Comparison of ENCODE assay signal across 32 mouse cellular contexts in genomic region chr16:26988188-26988587, GRCm38 (mm10). TPM values are rescaled to one million over a fixed set of nuclear protein-coding genes. Genes with fewer than 3 reads are reported as not detected.
"Had no signal": no experiment of that assay in that cellular context is flagged by ENCODE, and none has a peak within 500 bp of the region (broad histone marks: within the 10 kb centered on the region; RNA-seq: fewer than 3 reads in every experiment).

No protein-coding gene starts in this region.

- H3K4me1 ChIP-seq: embryonic facial prominence, embryonic 12.5 days; embryonic facial prominence, embryonic 15.5 days; forebrain, embryonic 12.5 days; forebrain, embryonic 13.5 days; heart, embryonic 10.5 days had no signal

- H3K9ac ChIP-seq: embryonic facial prominence, embryonic 12.5 days; embryonic facial prominence, embryonic 13.5 days; embryonic facial prominence, embryonic 15.5 days; forebrain, embryonic 12.5 days; forebrain, embryonic 13.5 days; forebrain, embryonic 15.5 days; forebrain, postnatal 0 days had no signal

- H3K27me3 ChIP-seq: embryonic facial prominence, embryonic 12.5 days; embryonic facial prominence, embryonic 13.5 days; embryonic facial prominence, embryonic 15.5 days; forebrain, embryonic 13.5 days; forebrain, embryonic 15.5 days had no signal

- DNase-seq: cerebellum, postnatal 10 days; cerebellum, postnatal 14 days; cerebellum, postnatal 25 days; cerebellum, postnatal 36 days; embryo, embryonic 11 days; forebrain, postnatal 0 days; gastrocnemius, adult 2 months; gastrocnemius, postnatal 10 days; gastrocnemius, postnatal 14 days; gastrocnemius, postnatal 25 days; gastrocnemius, postnatal 36 days; heart, adult 11 months; heart, adult 18-20 months; heart, adult 2 months had no signal

- H3K27ac ChIP-seq: embryonic facial prominence, embryonic 10.5 days; embryonic facial prominence, embryonic 12.5 days; embryonic facial prominence, embryonic 13.5 days; embryonic facial prominence, embryonic 15.5 days; forebrain, embryonic 10.5 days; forebrain, embryonic 12.5 days; forebrain, embryonic 13.5 days; forebrain, embryonic 15.5 days; gastrocnemius, adult 2 months; heart, adult 2 months; heart, embryonic 10.5 days had no signal

- H3K36me3 ChIP-seq: embryonic facial prominence, embryonic 10.5 days; embryonic facial prominence, embryonic 12.5 days; embryonic facial prominence, embryonic 13.5 days; embryonic facial prominence, embryonic 15.5 days; forebrain, embryonic 10.5 days; forebrain, embryonic 12.5 days; forebrain, embryonic 15.5 days; heart, embryonic 10.5 days had no signal

- ATAC-seq: forebrain, embryonic 14.5 days; forebrain, embryonic 15.5 days; forebrain, embryonic 16.5 days; forebrain, postnatal 0 days had no signal

- H3K4me2 ChIP-seq: embryonic facial prominence, embryonic 12.5 days; embryonic facial prominence, embryonic 13.5 days; embryonic facial prominence, embryonic 15.5 days; forebrain, embryonic 12.5 days; forebrain, embryonic 13.5 days; forebrain, embryonic 15.5 days had no signal

- H3K4me3 ChIP-seq: embryonic facial prominence, embryonic 10.5 days; embryonic facial prominence, embryonic 12.5 days; embryonic facial prominence, embryonic 13.5 days; embryonic facial prominence, embryonic 15.5 days; erythroblast, embryonic 14.5 days; forebrain, embryonic 10.5 days; forebrain, embryonic 12.5 days; forebrain, embryonic 13.5 days; forebrain, embryonic 15.5 days; gastrocnemius, adult 2 months; heart, adult 2 months; heart, embryonic 10.5 days had no signal

- H3K9me3 ChIP-seq: embryonic facial prominence, embryonic 10.5 days; embryonic facial prominence, embryonic 12.5 days; embryonic facial prominence, embryonic 13.5 days; embryonic facial prominence, embryonic 15.5 days; forebrain, embryonic 10.5 days; forebrain, embryonic 12.5 days; forebrain, embryonic 13.5 days; forebrain, embryonic 15.5 days; heart, embryonic 10.5 days had no signal

RNA-seq across cellular contexts. Expression of gene Gmnc, which starts 3.3 kb away (rescaled TPM):
- total RNA-seq: common myeloid progenitor, adult 5-6 weeks; gastrocnemius, adult 18-20 months; gastrocnemius, adult 2 months; gastrocnemius, adult 8-10 months; gastrocnemius, postnatal 14 days; gastrocnemius, postnatal 25 days; gastrocnemius, postnatal 36 days; gastrocnemius, postnatal 4 days; granulocyte monocyte progenitor cell, adult 5-6 weeks had no signal
- polyA plus RNA-seq: embryonic facial prominence, embryonic 11.5 days; erythroblast, embryonic 14.5 days; heart, embryonic 10.5 days had no signal
